ENCODE assay signal across 11 mouse cellular contexts in genomic region chr14:6756384-6757230, GRCm38 (mm10). TPM values are rescaled to one million over a fixed set of nuclear protein-coding genes. Genes with fewer than 3 reads are reported as not detected.
DNase-seq lines count a peak whose midpoint lies in the region; ATAC-seq lines count a peak whose summit lies in the region.
"Not testable (repeated sequence)": the region's sequence is repeated elsewhere in the genome, so short reads cannot be mapped to it uniquely, and the experiment has no call there.
"Had no signal": no experiment of that assay in that cellular context is flagged by ENCODE, and none has a peak within 500 bp of the region (broad histone marks: within the 10 kb centered on the region; RNA-seq: fewer than 3 reads in every experiment).

No protein-coding gene starts in this region.

- H3K36me3 ChIP-seq in neural tube, embryonic 11.5 days (ENCODE audit: control insufficient read depth, insufficient read depth, low read length) = not testable (repeated sequence)

- not testable (repeated sequence) for H3K9me3 ChIP-seq in neural tube, embryonic 11.5 days (ENCODE audit: control insufficient read depth, low read length)

- H3K4me2 ChIP-seq in neural tube, embryonic 11.5 days (ENCODE audit: low read depth) = peak overlapping the region; percentile 31; the same call in 1 of the 2 replicates

- not testable (repeated sequence) for H3K27me3 ChIP-seq in neural tube, embryonic 11.5 days (ENCODE audit: control insufficient read depth, insufficient read depth, low read length)

- intact Hi-C loops in heart, postnatal 25 days (cut with DNase I) = not testable (repeated sequence)

- whole genome bisulfite sequencing in neural tube, embryonic 11.5 days = 0% methylated on average over 6 of the region's 67 CpGs

- H3K27ac ChIP-seq in neural tube, embryonic 11.5 days (ENCODE audit: low read depth, low read length) = not testable (repeated sequence)

- peak; percentile 32 for DNase-seq in CD4-positive helper T cell, adult 2 months (ENCODE audit: low read depth, low spot score)
- DNase-seq in cerebellum, postnatal 25 days = peak; percentile 12 to 23
- DNase-seq in frontal cortex, postnatal 10 days (ENCODE audit: low spot score in 2 of 2) = peak; percentile 4 to 9
- peak; percentile 1 for DNase-seq in heart, postnatal 25 days (ENCODE audit: low spot score)
- DNase-seq in kidney, postnatal 14 days = peak; percentile 21
- peak; percentile 9 to 26 for DNase-seq in lung, adult 18-20 months
- DNase-seq in neural tube, embryonic 11.5 days (ENCODE audit: low spot score) = peak; percentile 13
- peak; percentile 4 for DNase-seq in testis, postnatal 14 days (ENCODE audit: low spot score)

- H3K4me1 ChIP-seq in neural tube, embryonic 11.5 days (ENCODE audit: control insufficient read depth, insufficient read depth, low read length) = not testable (repeated sequence)

- peak overlapping the region; percentile 29 for H3K4me3 ChIP-seq in neural tube, embryonic 11.5 days (ENCODE audit: low read depth, low read length)

- ATAC-seq in neural tube, embryonic 11.5 days (ENCODE audit: insufficient read depth, low FRiP score, low TSS enrichment) = not testable (repeated sequence)

- H3K9ac ChIP-seq in neural tube, embryonic 11.5 days (ENCODE audit: low read length) = peak overlapping the region; percentile 37

RNA-seq across cellular contexts. Expression of gene Gm3636, which starts 14.5 kb away (rescaled TPM):
- total RNA-seq in heart, postnatal 25 days (2021) = under 1 TPM in 1 of 2 experiments, not detected in 1; 0.61 TPM
- polyA plus RNA-seq in neural tube, embryonic 11.5 days (2014; fragmentation: Nextera tagmentation; extraction: Ambion mirVana) = 6.2 and 7.7 TPM in 2 replicates

RNA-seq across cellular contexts. Expression of gene Gm8362, which starts 17.6 kb away (rescaled TPM):
- total RNA-seq in heart, postnatal 25 days (2021) = under 1 TPM in 1 of 2 experiments, not detected in 1; 0.21 TPM
- not detected in 2 replicates for polyA plus RNA-seq in neural tube, embryonic 11.5 days (2014; fragmentation: Nextera tagmentation; extraction: Ambion mirVana)
- total RNA-seq: left cerebral cortex, postnatal 10 days had no signal

RNA-seq across cellular contexts. Expression of gene Gm8050, which starts 36.6 kb away (rescaled TPM):
- not detected for total RNA-seq in heart, postnatal 25 days (2021)
- not detected in 2 replicates for polyA plus RNA-seq in neural tube, embryonic 11.5 days (2014; fragmentation: Nextera tagmentation; extraction: Ambion mirVana)
- total RNA-seq: gastrocnemius, postnatal 4 days had no signal
- polyA plus RNA-seq: CD4-positive, CD25-positive, alpha-beta regulatory T cell, adult 4 months had no signal
